24 mouse cellular contexts compared by ENCODE assay signal in the genomic region with DNA sequence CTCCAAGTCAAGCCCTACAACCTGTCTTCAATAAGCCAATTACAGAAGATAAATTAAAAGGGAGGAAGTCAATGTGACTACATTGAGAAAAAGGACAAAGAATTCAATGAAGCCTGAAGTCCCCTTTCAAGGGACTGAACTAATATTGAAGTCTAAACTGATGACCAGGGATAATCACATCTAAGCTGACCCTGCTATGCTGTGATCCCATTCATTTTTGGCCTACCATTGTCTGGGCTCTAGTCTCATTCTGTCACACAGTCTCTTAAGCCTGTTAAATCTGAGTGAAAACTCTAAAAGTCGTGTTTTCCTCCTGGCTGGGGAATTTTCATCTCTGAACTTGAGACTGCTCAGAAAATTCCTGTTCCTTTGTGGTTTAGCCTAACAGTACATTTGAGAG.
DNase-seq lines count a peak whose midpoint lies in the region; ATAC-seq and TF ChIP-seq lines count a peak whose summit lies in the region.
"Had no signal": no experiment of that assay in that cellular context is flagged by ENCODE, and none has a peak within 500 bp of the region (broad histone marks: within the 10 kb centered on the region; RNA-seq: fewer than 3 reads in every experiment).

No protein-coding gene starts in this region.

- H3K27ac ChIP-seq in midbrain, embryonic 10.5 days (replicated peaks), result no peak overlapping the region
- no peak overlapping the region for H3K27ac ChIP-seq in midbrain, postnatal 0 days (ENCODE audit: low read depth, low read length)
- H3K27ac ChIP-seq: embryonic facial prominence, embryonic 12.5 days; embryonic facial prominence, embryonic 15.5 days; gastrocnemius, adult 2 months; hindbrain, embryonic 13.5 days; hindbrain, postnatal 0 days had no signal

- H3K4me1 ChIP-seq in midbrain, embryonic 10.5 days, result peaks cover 10% of the 10 kb centered on the region; the same call in 1 of the 2 replicates
- H3K4me1 ChIP-seq in midbrain, postnatal 0 days (ENCODE audit: insufficient read depth, low read length), result no peaks in the 10 kb centered on the region
- H3K4me1 ChIP-seq: embryonic facial prominence, embryonic 12.5 days; embryonic facial prominence, embryonic 15.5 days; hindbrain, embryonic 13.5 days had no signal

- no peak overlapping the region for H3K4me2 ChIP-seq in midbrain, postnatal 0 days (ENCODE audit: low read depth, low read length, poor library complexity, severe bottlenecking)
- H3K4me2 ChIP-seq: embryonic facial prominence, embryonic 12.5 days; embryonic facial prominence, embryonic 15.5 days; heart, embryonic 11.5 days; hindbrain, embryonic 13.5 days had no signal

- 9% methylated on average over 1 of the region's 1 CpGs for WGBS in midbrain, embryonic 10.5 days
- 7% methylated on average over 1 of the region's 1 CpGs for WGBS in midbrain, postnatal 0 days

- no peaks in the 10 kb centered on the region for H3K36me3 ChIP-seq in midbrain, embryonic 10.5 days
- no peaks in the 10 kb centered on the region for H3K36me3 ChIP-seq in midbrain, postnatal 0 days (ENCODE audit: insufficient read depth, low read length)
- H3K36me3 ChIP-seq: embryonic facial prominence, embryonic 12.5 days; embryonic facial prominence, embryonic 15.5 days; hindbrain, embryonic 13.5 days had no signal

- no peak for ATAC-seq in midbrain, postnatal 0 days (ENCODE audit: low FRiP score)
- ATAC-seq: CD4-positive, CD25-positive, alpha-beta regulatory T cell, adult 4 months; forebrain, embryonic 14.5 days; forebrain, postnatal 0 days; hindbrain, postnatal 0 days; inflammation-experienced regulatory T-cells, adult 6 months had no signal

- DNase-seq in midbrain, embryonic 10.5 days (ENCODE audit: low spot score), result peak; percentile 30
- no peak for DNase-seq in midbrain, postnatal 0 days (ENCODE audit: low spot score)
- DNase-seq in retina, embryonic 14.5 days (ENCODE audit: low spot score), result peak; percentile 7
- DNase-seq in retina, postnatal 1 day, result no peak
- peak; percentile 7 for DNase-seq in embryo, embryonic 11 days
- no peak for DNase-seq in kidney, adult 8-10 months
- DNase-seq in layer of hippocampus, adult 11-12 months (ENCODE audit: low spot score), result no peak
- DNase-seq: adrenal gland, adult 2 months; adrenal gland, postnatal 14 days; cerebellum, adult 18-20 months; cerebellum, adult 9-10 months; cerebellum, postnatal 14 days; forebrain, postnatal 0 days; gastrocnemius, adult 2 months; gastrocnemius, postnatal 14 days; heart, adult 11 months had no signal

- H3K4me3 ChIP-seq in midbrain, embryonic 10.5 days, result no peak overlapping the region
- no peak overlapping the region for H3K4me3 ChIP-seq in midbrain, postnatal 0 days (ENCODE audit: low read depth, low read length)
- H3K4me3 ChIP-seq: embryonic facial prominence, embryonic 12.5 days; embryonic facial prominence, embryonic 15.5 days; gastrocnemius, adult 2 months; hindbrain, embryonic 13.5 days had no signal

- no peak overlapping the region for H3K9ac ChIP-seq in midbrain, postnatal 0 days (replicated peaks; ENCODE audit: low read length, poor library complexity, severe bottlenecking)
- H3K9ac ChIP-seq: embryonic facial prominence, embryonic 12.5 days; embryonic facial prominence, embryonic 15.5 days; forebrain, postnatal 0 days; hindbrain, embryonic 13.5 days had no signal

- TF ChIP-seq CTCF in midbrain, postnatal 0 days (IDR thresholded peaks at IDR 0.05), result no peak

- H3K27me3 ChIP-seq in midbrain, embryonic 10.5 days (ENCODE audit: low read depth, poor library complexity, severe bottlenecking), result peaks cover 89% of the 10 kb centered on the region
- H3K27me3 ChIP-seq in midbrain, postnatal 0 days (ENCODE audit: insufficient read depth, low read length), result no peaks in the 10 kb centered on the region
- H3K27me3 ChIP-seq: embryonic facial prominence, embryonic 12.5 days; embryonic facial prominence, embryonic 15.5 days; hindbrain, embryonic 13.5 days had no signal

- no peaks in the 10 kb centered on the region for H3K9me3 ChIP-seq in midbrain, embryonic 10.5 days (replicated peaks)
- no peaks in the 10 kb centered on the region for H3K9me3 ChIP-seq in midbrain, postnatal 0 days (ENCODE audit: low read length)
- H3K9me3 ChIP-seq: embryonic facial prominence, embryonic 12.5 days; embryonic facial prominence, embryonic 15.5 days; hindbrain, embryonic 13.5 days had no signal

Comparison
In these comparisons a context has a peak if more than half of its experiments do, and no peak if none do; other contexts are left out.
1. DNase-seq: peak in midbrain, embryonic 10.5 days (single experiment), retina, embryonic 14.5 days (single experiment) and embryo, embryonic 11 days (single experiment); none in midbrain, postnatal 0 days (single experiment), retina, postnatal 1 day (single experiment), kidney, adult 8-10 months (0 of 2) and layer of hippocampus, adult 11-12 months (single experiment).